Mouse (Mus musculus): Measurements from ENCODE around the gene Ugt1a9. TPM values are rescaled to one million over a fixed set of nuclear protein-coding genes. Genes with fewer than 3 reads are reported as not detected.
"Not testable (repeated sequence)": the region's sequence is repeated elsewhere in the genome, so short reads cannot be mapped to it uniquely, and the experiment has no call there.

The Ugt1a9 gene
- polyA plus RNA-seq, 1 experiment: not detected

GRCm38 (mm10) chr1:88070902-88071301 is 302 bp downstream of the Ugt1a9 start:
- Histone ChIP-seq H3K36me3 (ENCODE audit: control insufficient read depth, insufficient read depth, low read length) (no peaks in the 10 kb centered on the region), H3K4me1 (replicated peaks; ENCODE audit: control insufficient read depth, insufficient read depth, low read length) (no peaks in the 10 kb centered on the region), H3K4me3 (ENCODE audit: control insufficient read depth, insufficient read depth, low read length) (no peak overlapping the region), H3K27me3 (ENCODE audit: control insufficient read depth, insufficient read depth, low read length) (no peaks in the 10 kb centered on the region), H3K27ac (ENCODE audit: control insufficient read depth, insufficient read depth, low read length) (no peak overlapping the region)
- TF ChIP-seq CTCF (IDR thresholded peaks at IDR 0.05; ENCODE audit: borderline replicate concordance, control insufficient read depth, extremely low read depth, insufficient read depth, low read length, poor library complexity) (no peak), POLR2A (IDR thresholded peaks at IDR 0.05; ENCODE audit: control insufficient read depth, extremely low read depth, insufficient read depth, low read length, poor library complexity) (no peak)
- no peak for DNase-seq
- 95% methylated on average over 4 of the region's 4 CpGs for WGBS

GRCm38 (mm10) chr1:88074471-88074870 is 3.9 kb downstream of the Ugt1a9 start:
- Histone ChIP-seq H3K36me3 (ENCODE audit: control insufficient read depth, insufficient read depth, low read length) (no peaks in the 10 kb centered on the region), H3K27ac (ENCODE audit: control insufficient read depth, insufficient read depth, low read length) (no peak overlapping the region), H3K27me3 (ENCODE audit: control insufficient read depth, insufficient read depth, low read length) (no peaks in the 10 kb centered on the region), H3K4me1 (replicated peaks; ENCODE audit: control insufficient read depth, insufficient read depth, low read length) (no peaks in the 10 kb centered on the region), H3K4me3 (ENCODE audit: control insufficient read depth, insufficient read depth, low read length) (no peak overlapping the region)
- TF ChIP-seq CTCF (IDR thresholded peaks at IDR 0.05; ENCODE audit: borderline replicate concordance, control insufficient read depth, extremely low read depth, insufficient read depth, low read length, poor library complexity) (no peak), POLR2A (IDR thresholded peaks at IDR 0.05; ENCODE audit: control insufficient read depth, extremely low read depth, insufficient read depth, low read length, poor library complexity) (no peak)
- no peak for DNase-seq
- WGBS: 96% methylated on average over 2 of the region's 2 CpGs

DNA sequence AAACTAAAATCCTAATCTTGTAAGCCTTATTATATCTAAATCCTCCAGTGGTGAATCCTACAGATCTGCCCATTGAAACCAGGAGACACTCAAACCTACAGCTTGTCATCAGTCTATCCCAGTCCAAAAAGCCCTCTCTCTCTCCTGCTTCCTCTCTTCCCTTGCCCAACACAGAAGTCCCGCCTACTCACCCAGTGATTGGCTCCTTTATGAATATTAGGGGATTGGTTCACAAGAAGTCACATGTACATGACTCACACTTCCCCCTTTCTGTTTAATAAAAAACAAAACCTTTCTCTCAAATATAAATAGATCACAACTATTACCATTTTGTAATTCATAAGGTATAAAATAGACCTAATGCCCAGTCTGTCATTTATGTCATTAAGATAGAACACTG is 6.5 kb downstream of the Ugt1a9 start:
- WGBS: 85% methylated on average over 1 of the region's 1 CpGs
- TF ChIP-seq CTCF (IDR thresholded peaks at IDR 0.05; ENCODE audit: borderline replicate concordance, control insufficient read depth, extremely low read depth, insufficient read depth, low read length, poor library complexity) (no peak), POLR2A (IDR thresholded peaks at IDR 0.05; ENCODE audit: control insufficient read depth, extremely low read depth, insufficient read depth, low read length, poor library complexity) (no peak)
- Histone ChIP-seq H3K4me1 (replicated peaks; ENCODE audit: control insufficient read depth, insufficient read depth, low read length) (no peaks in the 10 kb centered on the region), H3K4me3 (ENCODE audit: control insufficient read depth, insufficient read depth, low read length) (no peak overlapping the region), H3K36me3 (ENCODE audit: control insufficient read depth, insufficient read depth, low read length) (no peaks in the 10 kb centered on the region), H3K27me3 (ENCODE audit: control insufficient read depth, insufficient read depth, low read length) (no peaks in the 10 kb centered on the region), H3K27ac (ENCODE audit: control insufficient read depth, insufficient read depth, low read length) (no peak overlapping the region)
- DNase-seq: no peak

DNA sequence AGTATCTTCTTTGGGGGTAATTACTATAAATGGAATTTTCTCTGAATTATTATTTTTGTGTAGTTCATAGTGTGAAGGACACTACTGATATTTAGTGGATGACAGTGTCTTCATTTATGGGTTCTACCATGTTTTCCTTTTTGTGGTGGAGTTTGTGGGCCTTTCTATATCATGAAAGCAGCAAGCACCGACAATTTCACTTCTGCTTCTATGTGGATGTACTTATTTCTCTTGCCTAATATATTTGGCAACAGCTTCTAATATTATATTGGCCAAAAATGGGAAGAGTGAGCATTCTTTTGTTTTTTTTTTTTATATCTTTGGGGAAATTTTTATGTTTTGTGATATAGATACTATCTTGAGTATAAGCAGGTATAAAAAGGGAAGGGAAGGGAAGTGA is 11.1 kb downstream of the Ugt1a9 start:
- TF ChIP-seq CTCF (IDR thresholded peaks at IDR 0.05; ENCODE audit: borderline replicate concordance, control insufficient read depth, extremely low read depth, insufficient read depth, low read length, poor library complexity) (no peak), POLR2A (IDR thresholded peaks at IDR 0.05; ENCODE audit: control insufficient read depth, extremely low read depth, insufficient read depth, low read length, poor library complexity) (no peak)
- WGBS: 47% methylated on average over 1 of the region's 1 CpGs
- H3K4me3 ChIP-seq (ENCODE audit: control insufficient read depth, insufficient read depth, low read length): no peak overlapping the region
- H3K4me1 ChIP-seq (replicated peaks; ENCODE audit: control insufficient read depth, insufficient read depth, low read length): no peaks in the 10 kb centered on the region
- H3K27me3 ChIP-seq (ENCODE audit: control insufficient read depth, insufficient read depth, low read length): no peaks in the 10 kb centered on the region
- no peaks in the 10 kb centered on the region for H3K36me3 ChIP-seq (ENCODE audit: control insufficient read depth, insufficient read depth, low read length)
- no peak overlapping the region for H3K27ac ChIP-seq (ENCODE audit: control insufficient read depth, insufficient read depth, low read length)
- no peak for DNase-seq

DNA sequence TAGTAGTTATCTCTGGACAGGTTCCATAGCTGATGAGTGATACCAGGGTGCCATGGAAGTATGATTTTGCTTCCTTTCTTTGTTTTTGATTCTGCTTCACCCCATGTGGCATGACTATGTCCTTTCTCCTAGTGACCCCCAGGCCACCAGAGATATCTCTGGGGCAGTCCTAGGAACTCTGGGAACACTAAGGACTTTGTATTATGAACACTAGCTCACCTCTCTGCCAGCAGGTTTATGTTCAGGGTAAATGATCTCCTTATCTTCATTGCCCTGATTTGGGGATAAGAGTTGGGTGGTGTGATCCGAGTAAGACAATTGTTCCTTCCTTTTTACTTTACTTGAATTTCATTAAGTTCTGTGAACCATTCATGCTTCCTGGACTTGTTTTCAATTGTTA is 15.5 kb downstream of the Ugt1a9 start:
- WGBS: 89% methylated on average over 1 of the region's 1 CpGs
- no peaks in the 10 kb centered on the region for H3K36me3 ChIP-seq (ENCODE audit: control insufficient read depth, insufficient read depth, low read length)
- H3K4me3 ChIP-seq (ENCODE audit: control insufficient read depth, insufficient read depth, low read length): no peak overlapping the region
- no peaks in the 10 kb centered on the region for H3K27me3 ChIP-seq (ENCODE audit: control insufficient read depth, insufficient read depth, low read length)
- TF ChIP-seq POLR2A (IDR thresholded peaks at IDR 0.05; ENCODE audit: control insufficient read depth, extremely low read depth, insufficient read depth, low read length, poor library complexity) (no peak), CTCF (IDR thresholded peaks at IDR 0.05; ENCODE audit: borderline replicate concordance, control insufficient read depth, extremely low read depth, insufficient read depth, low read length, poor library complexity) (no peak)
- no peak overlapping the region for H3K27ac ChIP-seq (ENCODE audit: control insufficient read depth, insufficient read depth, low read length)
- no peaks in the 10 kb centered on the region for H3K4me1 ChIP-seq (replicated peaks; ENCODE audit: control insufficient read depth, insufficient read depth, low read length)
- DNase-seq: no peak

- TF ChIP-seq CTCF (IDR thresholded peaks at IDR 0.05; ENCODE audit: borderline replicate concordance, control insufficient read depth, extremely low read depth, insufficient read depth, low read length, poor library complexity) (no peak), POLR2A (IDR thresholded peaks at IDR 0.05; ENCODE audit: control insufficient read depth, extremely low read depth, insufficient read depth, low read length, poor library complexity) (no peak)
- Histone ChIP-seq H3K27me3 (ENCODE audit: control insufficient read depth, insufficient read depth, low read length) (no peaks in the 10 kb centered on the region), H3K36me3 (ENCODE audit: control insufficient read depth, insufficient read depth, low read length) (no peaks in the 10 kb centered on the region), H3K27ac (ENCODE audit: control insufficient read depth, insufficient read depth, low read length) (no peak within 1 kb of the TSS), H3K4me3 (ENCODE audit: control insufficient read depth, insufficient read depth, low read length) (no peak within 1 kb of the TSS), H3K4me1 (replicated peaks; ENCODE audit: control insufficient read depth, insufficient read depth, low read length) (no peaks in the 10 kb centered on the region)
- 85% methylated on average over 3 of the region's 3 CpGs for WGBS
- no peak for DNase-seq
These were observed 16.9 kb downstream of the Ugt1a9 start, which contains the start of gene Ugt1a8 for GRCm38 (mm10) chr1:88087513-88087912. Gene Ugt1a8, plus strand, starts transcription at chr1:88087813.

- Histone ChIP-seq H3K27me3 (ENCODE audit: control insufficient read depth, insufficient read depth, low read length) (no peaks in the 10 kb centered on the region), H3K4me3 (ENCODE audit: control insufficient read depth, insufficient read depth, low read length) (no peak overlapping the region), H3K27ac (ENCODE audit: control insufficient read depth, insufficient read depth, low read length) (no peak overlapping the region), H3K4me1 (replicated peaks; ENCODE audit: control insufficient read depth, insufficient read depth, low read length) (peaks cover 3% of the 10 kb centered on the region; the same call in 1 of the 2 replicates), H3K36me3 (ENCODE audit: control insufficient read depth, insufficient read depth, low read length) (no peaks in the 10 kb centered on the region)
- DNase-seq: no peak
- TF ChIP-seq POLR2A (IDR thresholded peaks at IDR 0.05; ENCODE audit: control insufficient read depth, extremely low read depth, insufficient read depth, low read length, poor library complexity): no peak
- TF ChIP-seq CTCF (IDR thresholded peaks at IDR 0.05; ENCODE audit: borderline replicate concordance, control insufficient read depth, extremely low read depth, insufficient read depth, low read length, poor library complexity): no peak
These were observed 21.7 kb downstream of the Ugt1a9 start for GRCm38 (mm10) chr1:88092341-88092740.

DNA sequence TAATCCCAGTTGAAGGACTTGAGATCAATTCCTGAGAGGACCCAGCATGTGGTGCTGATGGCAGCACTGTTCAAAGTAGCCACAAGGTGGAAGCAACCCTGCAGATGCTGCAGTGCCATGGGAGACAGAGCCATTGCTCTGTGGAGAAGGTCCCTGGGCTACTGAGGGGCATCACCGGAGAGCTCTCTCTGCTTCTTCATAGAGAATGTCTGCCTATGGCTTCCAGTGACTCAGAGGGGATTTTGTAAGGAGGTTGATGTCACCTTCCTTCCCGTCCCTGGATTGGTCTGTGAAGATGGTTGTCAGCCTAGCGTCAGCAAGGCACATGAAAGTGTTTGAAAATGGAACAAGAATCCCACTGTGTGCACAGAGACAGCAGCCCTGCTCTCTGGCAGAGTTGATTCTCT is 23.7 kb downstream of the Ugt1a9 start:
- H3K4me1 ChIP-seq (replicated peaks; ENCODE audit: control insufficient read depth, insufficient read depth, low read length); H3K4me3 ChIP-seq (ENCODE audit: control insufficient read depth, insufficient read depth, low read length); DNase-seq; H3K27me3 ChIP-seq (ENCODE audit: control insufficient read depth, insufficient read depth, low read length); H3K36me3 ChIP-seq (ENCODE audit: control insufficient read depth, insufficient read depth, low read length); H3K27ac ChIP-seq (ENCODE audit: control insufficient read depth, insufficient read depth, low read length): not testable (repeated sequence)
- 25% methylated on average over 3 of the region's 3 CpGs for WGBS

Data from thymus, adult 2 months (tissue).